Mouse (Mus musculus) MEL (cell line): Measurements from ENCODE around the gene Eif4a2.
"Not testable (repeated sequence)": the region's sequence is repeated elsewhere in the genome, so short reads cannot be mapped to it uniquely, and the experiment has no call there.

Source experiments
- CTCF ChIP-seq, 3 experiments: IDR thresholded peaks in 2 of 3; conservative IDR thresholded peaks in 1 of 3; 2 replicates each; pipeline ENCODE4 v1.5.1; 2011 to 2012; ENCODE audit warnings: low read length in 3 of 3, low read depth in 2 of 3, mild to moderate bottlenecking in 2 of 3, improper control_type of control experiment in 1 of 3, inconsistent platforms in 1 of 3, mixed read lengths in 1 of 3, moderate library complexity in 1 of 3; ENCODE audit not compliant: control insufficient read depth in 1 of 3, insufficient read depth in 1 of 3, poor library complexity in 1 of 3, severe bottlenecking in 1 of 3
- E2F4 ChIP-seq: IDR thresholded peaks from 2 replicates; pipeline ENCODE4 v1.6.1; 2011; ENCODE audit warnings: low read depth, low read length, improper control_type of control experiment, borderline replicate concordance
- ELF1 ChIP-seq: IDR thresholded peaks from 2 replicates; pipeline ENCODE4 v1.6.1; 2014; ENCODE audit warnings: low read depth, mild to moderate bottlenecking, inconsistent platforms, low read length, improper control_type of control experiment, moderate library complexity
- HCFC1 ChIP-seq: IDR thresholded peaks from 2 replicates; pipeline ENCODE4 v1.6.1; 2012; ENCODE audit warnings: low read depth, mild to moderate bottlenecking, inconsistent platforms, low read length, improper control_type of control experiment, moderate library complexity
- MAZ ChIP-seq: IDR thresholded peaks from 2 replicates; pipeline ENCODE4 v1.6.1; 2012; ENCODE audit warnings: low read depth, mild to moderate bottlenecking, inconsistent platforms, low read length, improper control_type of control experiment
- MEF2A ChIP-seq: IDR thresholded peaks from 2 replicates; pipeline ENCODE4 v1.6.1; 2014; ENCODE audit warnings: low read depth, mild to moderate bottlenecking, inconsistent platforms, low read length, improper control_type of control experiment; ENCODE audit not compliant: poor library complexity, insufficient replicate concordance, severe bottlenecking; ENCODE audit errors: extremely low read depth
- MXI1 ChIP-seq: IDR thresholded peaks from 2 replicates; pipeline ENCODE4 v1.6.1; 2011; ENCODE audit warnings: mild to moderate bottlenecking, low read depth, low read length, improper control_type of control experiment
- POLR2A ChIP-seq, 2 experiments: IDR thresholded peaks; 2 replicates each; pipeline ENCODE4 v1.6.1; 2011 to 2012; ENCODE audit warnings: low read length in 2 of 2, mild to moderate bottlenecking in 2 of 2, control low read depth in 1 of 2, improper control_type of control experiment in 1 of 2, low read depth in 1 of 2, moderate library complexity in 1 of 2; ENCODE audit not compliant: control insufficient read depth in 1 of 2, insufficient read depth in 1 of 2, poor library complexity in 1 of 2
- POLR2AphosphoS5 ChIP-seq: IDR thresholded peaks from 2 replicates; pipeline ENCODE4 v1.6.1; 2012; ENCODE audit warnings: low read depth, borderline replicate concordance, mild to moderate bottlenecking, inconsistent platforms, low read length, moderate library complexity, mixed read lengths
- SMC3 ChIP-seq: IDR thresholded peaks from 2 replicates; pipeline ENCODE4 v1.6.1; 2011; ENCODE audit warnings: low read depth, low read length, improper control_type of control experiment
- UBTF ChIP-seq: IDR thresholded peaks from 2 replicates; pipeline ENCODE4 v1.6.1; 2012; ENCODE audit warnings: low read depth, mild to moderate bottlenecking, inconsistent platforms, low read length, improper control_type of control experiment, moderate library complexity, borderline replicate concordance; ENCODE audit not compliant: insufficient read depth

DNA sequence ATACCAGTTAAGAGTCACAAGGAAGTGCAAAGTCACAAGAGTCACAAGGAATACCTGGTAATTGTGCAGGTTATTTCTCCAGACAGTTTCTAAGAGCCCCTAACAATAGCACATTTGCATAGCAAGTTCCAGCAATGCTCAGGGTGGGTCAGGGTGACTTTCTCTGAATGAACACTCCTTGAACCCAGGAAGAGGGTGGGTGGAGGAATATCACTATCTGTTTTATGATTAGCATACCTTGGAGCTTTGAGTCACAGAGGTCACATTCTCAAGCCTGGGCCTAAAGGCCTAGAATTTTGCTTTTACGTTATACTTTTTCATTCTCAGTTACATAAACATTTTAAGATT lies 9.2 kb upstream of the Eif4a2 start:
- TF ChIP-seq ELF1; UBTF; HCFC1; POLR2A (IDR thresholded peaks at IDR 0.05; ENCODE audit: control insufficient read depth in 1 of 2, insufficient read depth in 1 of 2, low read depth in 1 of 2, low read length in 2 of 2, poor library complexity in 1 of 2); MAZ; CTCF (IDR thresholded peaks at IDR 0.05 in 2 of 3, conservative IDR thresholded peaks at IDR 0.05 in 1 of 3; ENCODE audit: control insufficient read depth in 1 of 3, insufficient read depth in 1 of 3, low read depth in 2 of 3, low read length in 3 of 3, poor library complexity in 1 of 3, severe bottlenecking in 1 of 3); POLR2AphosphoS5; E2F4; MEF2A; MXI1; SMC3: not testable (repeated sequence)
